Mouse (Mus musculus): ENCODE measurements around the gene Ggt7.

DNA sequence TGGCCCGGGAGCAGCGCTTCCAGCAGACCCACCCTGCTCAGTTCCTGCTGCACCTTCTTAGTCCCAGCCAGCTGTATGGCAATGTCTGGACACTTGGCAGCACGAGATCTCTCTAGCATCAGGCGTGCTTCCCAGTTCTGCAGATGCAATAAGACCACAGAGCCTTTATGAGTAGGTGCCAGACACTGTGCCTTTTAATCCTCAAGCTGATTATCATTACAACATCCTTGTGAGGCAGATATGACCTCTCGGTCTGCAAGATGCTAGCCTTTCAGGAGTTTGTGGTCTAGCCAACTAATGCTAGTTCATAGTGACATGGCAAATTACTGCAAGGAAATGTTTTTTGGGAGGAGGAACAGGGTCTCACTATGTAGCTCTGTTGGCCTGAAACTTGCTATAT lies 49.7 kb upstream of the Ggt7 start:
- TF ChIP-seq POLR2A (IDR thresholded peaks at IDR 0.05; ENCODE audit: borderline replicate concordance, extremely low read depth, low read depth, low read length) (no peak), CTCF (IDR thresholded peaks at IDR 0.05; ENCODE audit: insufficient read depth, low read length) (no peak)
